Mouse (Mus musculus) urinary bladder, postnatal 4 days (tissue): Measurements from ENCODE around the gene Nucb1.

Experiments used
- DNase-seq, 2 experiments: peaks; one replicate each; pipeline ENCODE4 v3.0.0; 2021 to 2022; ENCODE audit warnings: low spot score in 2 of 2

Gene Nucb1

GRCm38 (mm10) chr7:45461781-45462180 is 48.4 kb downstream of the Nucb1 start:
- DNase-seq: no peak

- DNase-seq: no peak
Measured at GRCm38 (mm10) chr7:45461326-45461725, 48.9 kb downstream of the Nucb1 start.

DNA sequence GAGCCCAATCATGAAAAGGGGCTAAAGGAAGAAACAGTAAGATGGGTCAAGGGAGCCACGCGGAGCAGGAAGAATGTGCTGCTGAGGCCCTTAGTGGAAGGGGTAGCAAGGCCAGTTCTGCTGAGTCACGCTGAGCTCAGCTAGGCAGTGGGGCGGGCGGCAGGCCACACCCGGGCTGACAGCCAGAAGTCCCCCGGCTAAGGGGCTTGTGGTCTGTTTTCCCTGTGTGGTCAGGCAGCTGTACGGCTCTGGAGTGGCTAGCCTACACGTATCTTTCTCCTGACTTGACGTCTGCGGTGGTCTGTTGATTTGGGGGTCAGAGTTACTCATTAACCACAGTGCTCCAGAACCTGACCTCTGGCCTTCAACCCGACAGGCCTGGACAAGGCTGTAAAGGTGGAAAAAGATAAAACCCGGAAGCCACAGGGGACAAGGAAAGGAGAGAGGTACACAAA is 49.3 kb downstream of the Nucb1 start:
- DNase-seq: peak; percentile 62 to 72

GRCm38 (mm10) chr7:45460377-45460776 is 49.8 kb downstream of the Nucb1 start:
- DNase-seq: no peak

DNA sequence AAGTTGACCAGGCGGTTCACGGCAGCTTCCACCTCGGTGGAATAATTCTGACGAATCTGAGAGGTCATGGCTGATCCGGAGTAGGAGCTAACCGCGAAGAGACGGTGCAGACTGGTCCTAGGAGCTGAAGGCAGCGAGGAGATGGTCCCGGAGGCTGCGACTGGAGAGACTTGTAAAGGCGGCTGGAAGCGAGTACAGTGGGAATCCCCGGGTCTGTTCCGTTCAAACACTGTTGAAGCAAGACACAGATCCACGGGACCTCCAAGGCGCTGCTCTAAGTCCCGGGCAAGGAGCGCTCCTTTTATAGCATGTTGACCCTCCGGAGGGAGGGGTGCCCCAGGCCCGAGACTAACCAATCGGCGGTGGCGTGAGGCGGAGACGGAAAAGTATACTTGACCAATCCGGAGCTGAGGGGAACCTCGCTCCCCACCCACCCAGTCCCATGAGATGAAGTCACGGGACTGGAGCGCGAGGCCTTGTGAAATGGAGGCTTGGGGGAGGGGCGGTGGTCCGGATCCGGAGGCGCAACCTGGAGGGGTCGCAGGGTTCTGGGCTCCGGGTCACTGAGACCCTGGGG is 50.6 kb downstream of the Nucb1 start, which contains the start of gene Ftl1:
Gene Ftl1, minus strand, starts transcription at position 321 of the 577 bp plus-strand sequence.
- DNase-seq: peak; percentile 97

DNA sequence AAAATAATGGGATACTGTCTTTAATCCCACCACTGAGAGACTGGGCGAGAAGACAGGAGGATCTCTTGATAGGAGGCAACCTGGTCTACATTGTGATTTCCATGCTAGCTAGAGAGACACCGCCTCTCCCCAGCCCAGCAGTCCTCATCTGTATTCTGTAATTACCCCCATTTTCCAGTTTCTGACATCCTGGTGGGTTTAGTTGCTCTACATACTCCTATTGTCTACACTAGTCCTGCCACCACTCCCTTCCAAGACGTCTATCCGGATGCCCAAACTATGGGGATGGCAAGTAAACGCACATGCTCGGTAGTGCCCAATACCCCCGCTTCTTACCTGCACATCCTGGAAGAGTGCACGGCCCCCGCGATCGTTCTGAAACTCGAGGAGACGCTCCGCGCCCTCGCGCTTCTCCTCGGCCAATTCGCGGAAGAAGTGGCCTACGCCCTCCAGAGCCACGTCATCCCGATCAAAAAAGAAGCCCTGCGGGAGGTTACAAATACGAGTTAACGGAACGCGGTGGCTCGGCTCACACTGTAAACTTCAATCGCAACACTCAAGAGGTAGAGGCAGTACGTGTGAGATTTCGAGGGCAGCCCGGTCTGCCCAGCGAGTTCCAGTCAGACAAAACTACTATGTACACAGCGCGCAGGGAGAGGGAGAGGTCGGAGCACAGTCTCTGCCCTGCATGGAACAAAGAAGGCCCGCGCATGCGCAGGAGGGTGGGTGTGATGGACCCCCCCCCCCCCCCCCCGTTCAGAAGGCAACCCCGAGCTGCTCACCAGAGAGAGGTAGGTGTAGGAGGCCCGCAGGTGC is 51.2 kb downstream of the Nucb1 start:
- DNase-seq: peak; percentile 73 to 83

DNA sequence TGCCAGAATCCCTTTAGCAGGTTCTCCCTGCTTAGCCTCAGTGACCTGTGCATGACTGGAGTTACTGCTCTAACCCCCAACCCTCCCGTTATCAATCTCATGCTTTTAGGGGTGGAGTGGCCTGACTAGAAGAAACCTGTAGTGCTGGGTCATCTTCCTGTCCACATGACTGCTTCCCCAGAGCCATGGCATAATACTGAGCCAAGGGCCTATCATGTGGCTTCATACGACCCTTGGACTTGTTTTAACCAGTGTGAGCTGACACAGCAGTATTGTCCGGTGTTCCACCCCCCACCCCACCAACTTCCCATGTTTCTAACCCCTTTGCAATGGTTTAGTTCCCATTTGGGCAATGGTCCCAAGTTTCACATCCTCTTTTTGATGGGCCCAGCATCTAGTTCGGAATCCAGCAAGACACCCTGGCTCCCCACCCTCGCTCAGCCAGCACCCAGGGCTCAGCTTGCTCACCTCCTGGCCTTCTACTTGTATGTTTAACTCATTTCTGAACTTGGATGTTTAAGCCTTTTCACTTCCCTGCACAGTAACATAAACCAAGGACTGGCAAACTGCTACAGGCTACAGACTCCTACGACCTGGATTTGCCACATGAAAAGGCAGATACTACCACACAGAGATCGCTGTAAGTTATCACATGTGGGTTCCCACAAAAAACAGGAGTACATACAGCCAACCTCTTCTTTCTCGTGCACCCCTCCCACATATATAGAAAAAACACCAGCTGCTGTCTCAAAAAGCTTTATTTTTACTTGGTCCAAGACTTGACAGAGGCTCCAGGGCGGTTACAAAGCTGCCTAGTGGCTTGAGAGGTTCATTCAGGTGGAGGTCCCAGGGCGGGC is 52.8 kb downstream of the Nucb1 start:
- DNase-seq: no peak

GRCm38 (mm10) chr7:45456721-45457203 is 53.4 kb downstream of the Nucb1 start:
- DNase-seq: peak in 1 of 2 experiments; percentile 22

GRCm38 (mm10) chr7:45455932-45456696 is 54.1 kb downstream of the Nucb1 start:
- peak in 1 of 2 experiments; percentile 18 for DNase-seq

DNA sequence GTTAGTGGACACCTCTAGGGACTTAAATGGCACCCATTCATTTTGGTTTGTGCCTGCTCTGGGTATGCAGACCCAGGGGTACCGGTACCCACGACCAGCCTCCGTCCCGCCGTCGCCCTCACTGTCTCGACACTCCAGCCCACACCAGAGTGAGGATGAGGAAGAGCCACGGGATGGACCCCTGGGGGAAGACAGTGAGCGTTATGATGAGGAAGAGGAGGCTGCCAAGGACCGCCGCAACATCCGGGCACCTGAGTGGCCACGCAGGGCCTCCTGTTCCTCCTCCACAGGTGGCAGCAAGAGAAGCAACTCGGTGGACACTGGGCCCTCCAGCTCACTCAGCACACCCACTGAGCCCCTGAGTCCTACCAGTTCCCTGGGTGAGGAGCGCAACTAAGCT is 55.2 kb downstream of the Nucb1 start:
- peak in 1 of 2 experiments; percentile 17 for DNase-seq

DNA sequence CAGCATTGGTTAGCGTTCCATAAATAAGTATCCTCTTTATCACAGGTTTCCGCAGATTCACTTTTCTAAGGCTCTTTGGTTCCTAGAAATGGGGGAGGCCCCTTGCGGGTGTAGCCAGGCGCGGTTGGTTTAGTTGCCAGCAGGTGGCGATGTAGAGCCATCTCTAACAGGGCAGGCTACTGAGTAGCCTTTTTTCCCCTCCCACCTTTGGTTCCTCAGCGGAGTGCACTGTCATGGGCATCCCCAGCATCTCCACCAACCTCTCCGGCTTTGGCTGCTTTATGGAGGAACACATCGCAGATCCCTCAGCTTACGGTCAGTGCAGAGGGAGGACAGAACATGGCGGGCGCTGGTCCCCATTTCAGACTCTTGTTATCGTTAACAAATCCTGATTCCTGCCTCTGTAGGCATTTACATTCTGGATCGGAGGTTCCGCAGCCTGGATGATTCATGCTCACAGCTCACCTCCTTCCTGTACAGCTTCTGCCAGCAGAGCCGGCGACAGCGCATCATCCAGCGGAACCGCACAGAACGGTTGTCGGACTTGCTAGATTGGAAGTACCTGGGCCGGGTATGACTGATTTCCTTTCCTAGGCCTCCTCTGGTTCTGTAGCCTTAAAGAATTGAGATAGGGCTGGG is 58.7 kb downstream of the Nucb1 start:
- peak; percentile 71 to 89 for DNase-seq

DNA sequence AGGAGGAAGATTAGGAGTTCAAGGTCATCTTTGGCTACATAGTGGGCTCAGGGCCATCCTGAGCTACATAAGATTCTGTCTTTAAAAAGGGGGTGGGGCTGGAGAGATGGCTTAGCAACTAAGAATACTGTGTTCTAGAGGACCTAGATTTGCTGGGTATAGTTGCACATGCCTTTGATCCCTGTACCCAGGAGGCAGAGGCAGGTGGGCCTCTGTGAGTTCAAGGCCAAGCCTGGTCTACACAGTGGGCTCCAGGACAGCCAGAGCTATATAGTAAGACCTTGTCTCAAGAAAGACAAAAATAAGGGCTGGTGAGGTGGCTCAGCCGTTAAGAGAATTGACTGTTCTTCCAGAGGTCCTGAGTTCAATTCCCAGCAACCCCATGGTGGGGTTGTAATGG is 60.2 kb downstream of the Nucb1 start:
- no peak for DNase-seq

DNA sequence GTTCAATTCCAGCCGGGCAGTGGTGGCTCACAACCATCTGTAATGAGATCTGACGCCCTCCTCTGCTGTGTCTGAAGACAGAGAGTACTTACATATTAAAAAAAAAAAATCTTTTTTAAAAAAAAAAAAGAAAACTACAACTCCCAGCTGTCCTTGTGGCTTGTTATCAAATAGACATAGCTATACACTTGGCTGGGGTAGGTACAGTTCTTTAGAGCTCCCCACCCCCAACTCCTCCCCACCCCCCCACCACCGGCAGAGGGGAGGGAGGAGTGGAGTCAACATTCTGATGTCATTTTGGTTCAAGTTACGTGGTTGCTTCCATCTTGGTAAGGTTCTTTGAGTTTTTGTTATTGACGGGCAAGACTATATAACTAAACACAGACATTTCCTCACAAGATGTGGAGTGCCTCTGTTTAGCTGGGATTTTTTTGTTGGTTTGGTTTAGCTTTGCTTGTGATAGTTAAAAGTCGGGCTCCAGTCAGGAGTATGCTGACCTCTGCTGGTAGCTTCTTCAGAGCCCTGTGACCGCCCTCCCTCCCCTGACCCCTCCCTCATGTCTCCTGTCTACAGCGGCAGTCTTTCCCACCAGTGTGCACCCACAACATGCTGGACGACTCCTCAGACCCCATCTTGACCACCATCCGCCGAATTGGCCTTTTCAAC is 62.7 kb downstream of the Nucb1 start:
- no peak for DNase-seq

GRCm38 (mm10) chr7:45446589-45446988 is 63.6 kb downstream of the Nucb1 start:
- DNase-seq: no peak

- no peak for DNase-seq
Measured at GRCm38 (mm10) chr7:45443526-45444420, 66.4 kb downstream of the Nucb1 start.
